Mouse (Mus musculus): Measurements from ENCODE around the gene Hyou1.
"Not testable (repeated sequence)": the region's sequence is repeated elsewhere in the genome, so short reads cannot be mapped to it uniquely, and the experiment has no call there.

Gene Hyou1

DNA sequence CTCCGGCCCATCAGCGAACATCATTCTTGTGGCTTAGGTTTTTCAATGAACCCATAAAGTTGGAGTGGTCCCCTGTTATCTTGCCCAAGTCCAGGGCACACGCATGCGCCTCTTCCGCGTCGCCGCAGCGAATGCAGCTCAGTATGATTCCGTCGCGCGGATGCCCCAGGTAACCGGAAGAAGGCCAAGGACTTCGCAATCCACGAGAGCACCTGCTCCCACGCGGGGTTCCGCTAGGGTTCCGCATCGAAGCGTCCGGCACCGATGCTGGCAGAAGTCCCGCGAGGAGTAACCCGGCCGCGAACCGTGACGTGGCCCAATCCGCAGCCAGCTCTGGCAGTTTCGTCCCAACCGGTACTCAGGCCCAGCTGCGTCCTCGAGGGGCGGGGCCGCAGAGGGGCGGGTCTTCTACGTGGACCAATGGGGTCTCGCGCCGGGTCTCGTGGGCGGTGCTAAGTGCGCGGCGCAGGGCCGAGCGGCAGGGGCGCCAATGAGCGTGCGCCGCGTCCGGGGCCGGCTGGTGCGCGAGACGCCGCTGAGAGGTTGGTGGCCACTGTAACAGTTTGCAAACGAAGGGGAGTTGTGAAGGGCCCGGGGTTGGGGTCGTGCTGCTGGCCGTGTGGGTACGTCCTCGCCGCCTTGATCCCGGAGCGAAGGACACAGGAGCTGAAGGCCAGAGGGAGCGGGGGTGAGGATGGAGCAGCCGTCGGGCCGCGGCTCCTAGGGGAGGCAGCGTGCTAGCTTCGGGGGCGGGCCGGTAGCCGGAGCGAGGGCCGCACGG, at the start of gene Hyou1:
TSS of gene Hyou1 (plus strand) at position 437 of the 781 bp plus-strand sequence.
- peak; percentile 99 for DNase-seq (ENCODE audit: low spot score)

DNA sequence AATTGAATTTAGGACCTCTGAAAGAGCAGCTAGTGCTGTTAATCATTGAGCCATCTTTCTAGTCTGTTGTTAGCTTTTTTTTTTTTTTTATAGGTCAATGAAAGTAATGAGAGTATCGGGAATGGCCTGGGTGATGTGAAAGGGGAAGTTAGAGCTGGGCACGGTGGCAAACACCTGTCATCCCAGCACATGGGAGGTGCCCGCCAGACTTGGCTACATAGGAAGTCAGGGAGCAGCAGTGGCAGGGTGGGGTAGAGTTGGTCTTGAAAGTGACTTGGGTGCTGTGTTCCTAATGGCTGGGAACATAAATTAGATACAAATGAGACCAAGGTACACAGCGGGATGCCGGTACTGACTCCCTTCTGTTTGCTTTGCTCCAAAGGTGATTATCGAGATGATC, 48.6 kb upstream of the Hyou1 start:
- DNase-seq (ENCODE audit: low spot score), result no peak

DNA sequence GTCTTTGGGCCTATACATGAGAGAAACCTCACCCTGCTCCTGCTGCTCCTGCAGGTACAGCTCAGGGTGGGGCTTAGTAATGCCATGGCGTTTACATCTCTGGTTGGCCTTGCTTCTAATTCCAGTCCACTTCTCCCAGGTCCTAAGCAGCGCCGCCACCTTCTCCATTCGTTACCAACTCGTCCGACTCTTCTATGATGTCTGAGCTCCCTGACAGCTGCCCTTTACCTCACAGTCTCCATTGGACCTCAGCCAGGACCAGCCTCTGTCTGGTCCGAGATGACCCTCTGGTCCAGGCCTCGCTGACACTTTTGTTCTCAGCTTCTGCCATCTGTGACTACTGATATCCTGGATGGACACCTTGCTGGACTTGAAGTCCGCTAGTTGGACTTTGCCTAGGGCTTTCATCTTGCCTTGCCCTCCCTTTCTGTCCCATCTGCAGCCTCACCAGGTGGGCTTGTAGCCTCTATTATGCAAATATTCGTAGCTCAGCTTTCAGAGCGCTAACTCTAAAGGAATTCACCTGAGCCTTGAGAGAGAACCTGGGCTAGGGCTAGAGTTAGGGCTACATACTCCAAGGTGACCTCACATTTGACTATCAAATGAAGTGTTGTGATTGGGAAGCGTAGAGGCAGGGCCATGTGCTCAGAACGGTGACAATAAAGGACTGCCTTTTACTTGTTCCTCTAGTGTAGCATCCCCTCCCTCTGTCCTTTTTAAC, 46.2 kb upstream of the Hyou1 start:
- DNase-seq (ENCODE audit: low spot score), result no peak

DNA sequence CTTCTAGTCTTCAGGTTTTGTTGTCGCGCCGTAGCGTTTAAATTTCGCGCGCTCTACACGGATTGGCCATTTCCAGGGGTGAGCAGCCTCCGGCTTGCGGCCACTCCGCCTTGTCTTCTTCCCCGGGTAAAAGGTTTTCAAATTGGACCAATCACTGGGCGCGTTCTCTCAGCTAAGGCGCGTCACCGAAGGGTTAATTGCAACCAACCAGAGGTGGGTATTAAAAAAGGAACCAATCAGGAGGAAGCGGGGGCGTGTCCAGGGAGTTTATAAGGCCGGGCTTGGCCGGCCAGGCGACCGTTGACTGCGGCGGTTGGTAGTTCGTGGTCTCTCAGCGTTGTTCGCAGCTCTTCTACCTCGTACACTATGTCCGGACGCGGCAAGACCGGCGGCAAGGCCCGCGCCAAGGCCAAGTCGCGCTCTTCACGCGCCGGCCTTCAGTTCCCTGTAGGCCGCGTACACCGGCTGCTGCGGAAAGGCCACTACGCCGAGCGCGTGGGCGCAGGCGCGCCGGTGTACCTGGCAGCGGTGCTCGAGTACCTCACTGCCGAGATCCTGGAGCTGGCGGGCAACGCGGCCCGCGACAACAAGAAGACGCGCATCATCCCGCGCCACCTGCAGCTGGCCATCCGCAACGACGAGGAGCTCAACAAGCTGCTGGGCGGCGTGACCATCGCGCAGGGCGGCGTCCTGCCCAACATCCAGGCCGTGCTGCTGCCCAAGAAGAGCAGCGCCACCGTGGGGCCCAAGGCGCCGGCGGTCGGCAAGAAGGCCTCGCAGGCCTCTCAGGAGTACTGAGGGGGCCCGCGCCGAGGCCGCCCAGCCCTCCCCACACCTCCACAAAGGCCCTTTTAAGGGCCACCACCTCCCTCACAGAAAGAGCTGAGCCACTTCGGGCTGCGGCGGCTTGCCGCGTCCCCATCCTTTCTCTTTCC, 44.6 kb upstream of the Hyou1 start, which contains the start of gene H2afx:
TSS of gene H2afx (plus strand) at position 299 of the 935 bp plus-strand sequence.
- DNase-seq (ENCODE audit: low spot score), result peak; percentile 100

DNA sequence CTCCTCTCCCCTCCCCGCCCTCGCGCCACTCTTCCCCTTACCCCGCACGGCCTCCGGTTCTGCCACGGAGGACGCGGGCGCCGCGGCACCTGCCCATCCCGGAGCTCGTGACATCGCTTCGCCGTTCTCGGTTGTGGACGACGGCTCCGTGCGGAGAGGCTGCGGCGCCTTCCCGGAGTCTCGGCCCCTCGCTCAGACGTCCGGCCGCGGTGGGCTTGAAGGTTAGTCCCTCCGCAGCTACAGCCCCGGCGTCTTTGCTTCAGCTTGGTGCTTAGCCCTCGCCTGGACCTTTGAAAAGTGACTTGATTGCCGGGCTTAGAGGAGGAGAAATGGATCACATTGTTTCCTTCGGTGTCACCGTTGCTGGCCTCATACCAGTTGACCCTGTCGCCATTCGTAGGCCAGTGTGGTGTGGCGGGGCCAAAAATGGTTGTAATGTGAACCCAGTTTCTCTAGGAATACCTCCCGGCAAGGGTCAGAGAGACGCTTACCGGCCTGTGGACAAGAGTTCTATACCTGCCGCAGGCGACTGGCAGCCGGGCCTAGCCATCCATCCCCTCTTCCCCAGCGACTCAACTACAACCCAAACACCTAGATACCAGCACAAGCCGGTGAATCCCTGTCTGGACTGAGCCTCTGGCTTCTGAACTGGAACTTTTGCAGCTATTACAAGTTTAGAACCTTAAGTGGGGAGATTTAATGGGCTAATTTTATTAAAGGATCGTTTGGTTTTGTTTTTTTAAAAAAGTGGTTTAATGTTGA, 43.8 kb upstream of the Hyou1 start:
- DNase-seq (ENCODE audit: low spot score), result peak; percentile 50

DNA sequence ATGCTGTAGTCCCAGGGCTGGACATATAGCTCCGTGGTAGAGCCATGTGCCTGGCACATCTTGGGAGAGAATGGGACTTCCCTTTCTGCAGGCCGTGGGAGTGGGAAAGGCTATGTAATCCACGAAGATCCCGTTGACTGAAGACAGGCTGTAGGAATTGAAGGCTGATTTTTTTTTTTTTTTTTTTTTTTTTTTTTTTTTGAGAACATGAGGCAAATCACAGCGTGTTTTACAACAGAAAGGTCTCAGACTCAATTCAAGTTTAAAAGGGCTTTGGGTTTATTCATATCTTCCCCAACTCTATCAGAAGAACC, 43.2 kb upstream of the Hyou1 start:
- no peak for DNase-seq (ENCODE audit: low spot score)

DNA sequence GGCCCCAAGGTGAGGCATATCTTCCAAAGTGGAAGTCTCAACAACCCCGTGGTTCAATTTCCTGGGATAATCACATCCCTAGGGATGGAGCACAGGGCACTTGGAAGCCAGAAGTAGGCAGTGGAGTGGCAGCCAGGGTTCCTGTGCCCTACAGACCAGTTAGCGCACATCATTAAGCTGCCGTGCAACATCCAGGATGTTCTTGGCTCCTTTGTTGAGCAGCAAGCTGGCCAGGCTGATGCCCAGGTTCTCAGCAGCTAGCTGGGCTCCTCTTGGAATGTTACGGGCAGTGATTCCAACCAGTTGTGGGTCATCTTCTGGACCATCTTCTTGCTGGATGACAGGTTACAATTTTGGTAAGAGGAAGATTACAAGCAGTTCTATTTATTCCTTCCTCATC, 42.8 kb upstream of the Hyou1 start:
- DNase-seq (ENCODE audit: low spot score), result not testable (repeated sequence)

DNA sequence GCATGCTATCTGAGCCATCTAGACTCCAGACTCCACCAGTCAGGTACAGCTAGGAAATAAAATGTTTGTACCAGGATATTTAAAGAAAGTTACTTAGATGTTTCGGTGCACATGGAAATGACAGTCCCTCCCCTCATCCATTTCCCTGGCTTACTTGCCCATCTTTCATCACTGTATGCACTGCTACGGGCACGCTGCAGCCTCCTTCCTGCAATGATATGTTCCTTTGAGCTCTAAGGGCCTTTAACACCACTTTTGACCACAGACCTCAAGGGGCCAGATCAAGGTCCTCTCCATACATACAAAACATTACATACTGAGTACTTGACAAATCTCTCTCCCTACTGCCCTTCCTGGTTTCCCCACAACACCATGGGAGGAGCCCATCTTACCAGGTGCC, 42.3 kb upstream of the Hyou1 start:
- DNase-seq (ENCODE audit: low spot score), result peak; percentile 18

DNA sequence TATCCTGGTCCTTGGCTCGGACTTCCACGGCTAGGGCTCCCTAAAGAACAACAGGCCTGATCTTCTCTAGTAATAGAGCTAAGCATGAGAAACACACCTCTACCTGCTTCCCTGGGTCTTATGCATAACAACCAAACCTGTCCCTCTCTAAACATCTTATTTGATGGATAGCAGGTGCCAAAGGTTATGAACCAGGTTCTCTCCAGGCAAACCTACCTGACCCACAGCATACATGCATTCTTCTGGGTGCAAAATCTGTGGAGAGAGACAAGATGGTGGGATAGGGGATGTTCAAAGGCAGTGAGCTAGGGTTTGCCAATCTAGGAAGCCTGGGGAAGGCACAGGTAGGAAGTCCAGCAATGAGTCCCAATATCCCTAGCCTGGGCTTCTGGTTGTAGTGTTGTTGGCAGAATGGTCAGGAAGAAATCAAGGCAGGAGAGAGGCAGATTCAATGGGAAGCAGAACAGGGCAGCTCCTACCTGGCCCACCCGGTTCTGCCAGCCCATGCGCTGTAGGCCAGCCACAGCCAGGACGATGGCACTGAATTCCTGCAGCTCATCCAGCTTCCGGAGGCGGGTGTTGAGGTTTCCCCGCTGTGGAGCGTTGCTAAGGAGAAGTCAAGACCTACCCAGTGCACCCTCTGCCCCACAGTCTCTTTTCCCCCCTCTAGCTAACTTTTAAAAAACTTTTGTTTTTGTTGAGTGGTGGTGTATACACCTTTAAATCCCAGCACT, 41.7 kb upstream of the Hyou1 start:
- no peak for DNase-seq (ENCODE audit: low spot score)

DNA sequence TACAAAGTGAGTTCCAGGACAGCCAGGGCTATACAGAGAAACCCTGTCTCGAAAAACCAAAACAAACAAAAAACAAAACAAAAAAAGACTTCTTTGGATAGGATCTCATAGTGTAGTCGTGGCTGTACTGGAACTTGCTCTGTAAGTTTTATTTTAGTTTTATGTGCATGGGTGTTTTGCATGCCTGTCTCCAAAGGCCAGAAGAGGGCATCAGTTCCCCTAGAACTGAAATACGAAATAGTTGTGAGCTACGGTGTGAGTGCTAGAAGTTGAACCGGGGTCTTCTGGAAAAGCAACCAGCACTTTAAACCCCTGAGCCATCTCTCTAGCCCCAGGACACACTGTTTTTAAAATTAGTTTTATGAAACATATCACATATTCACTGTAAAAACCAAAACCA, 40.7 kb upstream of the Hyou1 start:
- DNase-seq (ENCODE audit: low spot score), result no peak

DNA sequence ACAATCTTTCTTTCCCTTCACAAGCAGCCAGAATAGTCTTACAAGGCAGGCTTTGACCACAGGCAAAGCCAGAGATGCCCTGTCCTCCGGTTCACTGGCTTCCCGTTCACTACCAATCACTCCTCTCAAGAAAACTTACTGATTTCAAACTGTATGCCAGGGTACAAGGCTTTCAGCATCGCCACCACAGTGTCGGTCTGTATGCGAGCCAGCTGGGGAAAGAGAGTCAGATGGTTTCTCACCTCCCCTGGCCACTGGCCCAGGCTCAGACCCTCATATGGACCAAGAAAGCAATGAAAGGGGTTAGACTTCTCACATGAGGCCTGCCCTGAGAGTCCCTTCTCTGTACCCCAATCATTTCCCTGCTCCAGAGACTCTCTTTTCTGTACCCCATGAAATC, 37.8 kb upstream of the Hyou1 start:
- no peak for DNase-seq (ENCODE audit: low spot score)

DNA sequence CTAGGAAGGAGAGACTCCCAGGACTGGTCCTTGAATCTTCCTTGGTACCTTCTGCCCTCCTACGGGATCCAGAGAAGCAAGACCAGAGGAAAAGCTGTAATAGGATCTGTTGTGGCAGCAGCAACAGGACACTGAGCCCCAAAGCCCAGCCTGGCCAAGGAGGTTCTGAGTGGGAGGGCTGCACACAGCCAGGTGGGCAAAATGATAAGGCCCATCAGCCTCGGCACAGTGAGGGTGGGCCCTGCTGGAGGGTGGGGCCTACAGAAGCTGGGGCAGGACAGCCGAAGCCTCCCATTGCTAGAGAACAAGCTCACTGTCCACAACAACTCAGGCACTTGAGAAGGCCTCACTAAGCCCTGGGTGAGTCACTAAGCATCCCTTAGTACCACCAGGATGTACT, 37.1 kb upstream of the Hyou1 start:
- DNase-seq (ENCODE audit: low spot score), result peak; percentile 41

DNA sequence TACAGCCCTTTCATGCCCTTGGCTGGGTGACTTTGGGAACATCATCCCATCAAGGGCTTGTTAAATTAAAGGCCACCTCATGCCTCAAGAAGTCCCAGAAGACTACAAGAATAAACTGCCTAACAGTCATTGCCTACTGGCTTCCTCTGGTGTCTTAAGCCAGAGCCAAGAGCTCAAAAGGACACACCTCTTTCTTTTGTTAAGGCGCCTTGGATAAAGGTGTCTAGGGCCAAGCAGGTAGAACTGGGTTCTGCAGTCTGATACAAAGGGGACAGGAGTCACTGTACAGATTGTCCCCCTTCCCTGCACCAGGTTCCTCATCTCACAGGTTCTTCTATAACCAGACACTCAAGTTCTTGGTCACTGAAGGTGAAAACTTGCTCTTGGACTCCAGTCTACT, 36.7 kb upstream of the Hyou1 start:
- DNase-seq (ENCODE audit: low spot score), result no peak

DNA sequence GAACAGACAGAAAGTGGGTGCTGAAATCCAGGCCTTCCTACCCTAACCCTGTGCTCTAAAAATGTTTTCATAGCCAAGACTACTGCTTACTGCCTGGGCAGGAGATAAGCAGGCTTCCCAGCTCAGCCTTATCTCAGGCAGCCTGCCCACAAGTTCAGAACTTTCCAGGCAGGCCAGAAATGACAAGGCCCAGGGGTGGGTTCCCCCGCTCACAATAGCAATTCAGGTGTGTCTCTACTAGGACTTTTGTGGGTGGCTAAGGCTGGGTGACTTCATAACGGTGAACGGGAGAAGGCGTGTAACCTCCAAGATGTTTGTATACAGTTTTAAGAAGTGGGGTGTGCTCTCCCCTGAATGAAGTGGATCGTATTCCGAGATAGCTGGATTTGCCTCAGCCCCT, 36.0 kb upstream of the Hyou1 start:
- DNase-seq (ENCODE audit: low spot score), result no peak

DNA sequence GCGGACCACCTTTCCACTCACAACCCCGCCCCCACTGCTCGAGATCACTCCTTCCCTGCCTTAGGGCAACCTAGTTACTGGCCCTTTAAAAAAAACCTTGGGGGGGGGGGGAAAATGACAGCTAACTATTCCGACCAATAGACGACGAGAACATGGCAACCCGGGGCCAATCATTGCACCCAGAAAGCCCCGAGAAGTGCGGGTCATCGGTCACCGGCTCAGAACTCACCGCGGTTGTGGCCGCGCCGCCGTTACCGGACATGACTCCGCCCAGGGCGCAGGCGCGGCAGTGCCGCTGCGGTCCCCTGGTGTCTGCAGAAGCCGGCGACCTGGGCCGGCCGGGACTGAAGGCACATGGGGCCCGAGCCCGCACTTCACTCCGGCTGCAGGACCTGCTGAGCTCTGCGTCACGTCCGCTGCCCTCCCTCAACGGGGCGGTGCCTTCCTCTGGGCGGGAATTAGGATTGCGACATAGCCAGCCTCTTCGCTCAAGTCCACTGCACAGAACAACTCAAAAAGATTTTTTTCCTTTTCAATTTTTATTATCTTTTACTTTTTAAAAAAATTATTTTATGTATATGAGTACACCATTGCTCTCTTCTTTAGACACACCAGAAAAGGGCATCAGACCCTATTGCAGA, 35.4 kb upstream of the Hyou1 start, which contains the start of gene Hmbs:
TSS of gene Hmbs (minus strand) at position 448 of the 641 bp plus-strand sequence.
- peak; percentile 98 for DNase-seq (ENCODE audit: low spot score)

DNA sequence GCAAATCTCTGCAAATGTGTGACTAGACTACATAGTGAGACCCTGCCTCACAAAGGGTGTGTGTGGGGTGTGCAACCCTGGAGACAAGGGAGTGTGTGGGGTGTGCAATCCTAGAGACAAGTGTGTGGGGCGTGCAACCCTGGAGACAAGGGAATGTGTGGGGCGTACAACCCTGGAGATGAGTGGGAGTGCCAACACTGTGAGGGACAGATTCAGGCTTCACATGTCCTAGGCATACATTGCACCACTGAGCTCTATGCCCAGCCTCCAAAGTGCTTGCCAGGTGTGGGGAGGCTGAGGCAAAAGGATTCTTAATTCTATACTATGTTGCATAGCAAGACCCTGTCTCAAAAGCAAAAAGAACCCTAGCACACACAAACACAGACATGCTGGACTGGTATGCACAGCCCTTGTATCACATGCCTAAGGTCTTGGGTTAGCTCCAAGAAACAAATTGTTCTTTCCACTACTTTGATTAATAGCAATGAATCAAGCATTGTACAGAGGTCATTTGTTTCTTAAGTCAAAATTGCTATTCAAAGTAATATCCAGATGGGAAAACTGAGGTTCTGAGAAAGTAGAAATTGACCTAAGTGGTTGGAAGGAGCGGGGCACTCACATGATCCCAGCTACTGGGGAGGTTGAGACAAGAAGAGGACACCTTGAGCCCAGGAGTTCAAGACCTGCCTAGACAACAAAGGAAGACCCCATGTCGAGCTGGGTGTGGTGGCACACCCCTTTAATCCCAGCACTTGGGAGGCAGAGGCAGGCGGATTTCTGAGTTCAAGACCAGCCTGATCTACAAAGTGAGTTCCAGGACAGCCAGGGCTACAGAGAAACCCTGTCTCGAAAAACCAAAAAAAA, 33.5 kb upstream of the Hyou1 start:
- no peak for DNase-seq (ENCODE audit: low spot score)

DNA sequence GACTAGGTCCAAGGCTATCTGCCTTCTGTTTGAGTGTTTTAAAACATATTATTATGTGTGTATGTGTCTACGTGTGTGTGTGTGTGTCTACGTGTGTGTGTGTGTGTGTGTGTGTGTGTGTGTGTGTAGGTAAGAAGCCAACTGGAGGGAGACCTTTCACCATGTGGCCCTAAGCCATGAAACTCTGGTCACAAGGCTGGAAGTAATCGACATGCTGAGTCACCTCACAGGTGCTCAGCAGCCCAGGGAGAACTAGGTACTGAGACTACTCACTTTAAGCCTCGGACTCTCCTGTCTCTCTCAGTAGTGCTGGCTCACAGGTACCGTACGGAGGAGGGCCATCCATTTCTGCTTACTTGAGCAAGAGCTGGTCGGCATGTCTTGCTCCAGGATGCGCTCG, 32.1 kb upstream of the Hyou1 start:
- peak; percentile 51 for DNase-seq (ENCODE audit: low spot score)

DNA sequence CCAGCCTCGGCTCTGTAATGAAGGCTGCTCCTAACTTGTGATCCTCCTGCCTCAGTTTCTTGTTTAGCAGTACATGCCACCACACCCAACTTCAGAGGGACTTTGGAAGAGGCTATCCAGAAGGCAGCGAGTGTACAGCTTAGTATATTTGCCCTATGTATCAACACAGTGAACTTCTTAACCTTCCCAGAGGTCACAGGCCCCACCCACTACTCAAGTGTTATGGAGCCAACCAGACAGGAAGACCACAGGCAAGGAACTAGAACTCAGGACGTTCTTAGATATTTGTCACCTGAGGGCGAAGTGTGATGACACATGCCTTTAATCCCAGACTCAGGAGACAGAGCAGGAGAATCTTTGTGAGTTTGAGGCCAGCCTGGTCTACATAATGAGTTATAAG, 31.7 kb upstream of the Hyou1 start:
- no peak for DNase-seq (ENCODE audit: low spot score)

DNA sequence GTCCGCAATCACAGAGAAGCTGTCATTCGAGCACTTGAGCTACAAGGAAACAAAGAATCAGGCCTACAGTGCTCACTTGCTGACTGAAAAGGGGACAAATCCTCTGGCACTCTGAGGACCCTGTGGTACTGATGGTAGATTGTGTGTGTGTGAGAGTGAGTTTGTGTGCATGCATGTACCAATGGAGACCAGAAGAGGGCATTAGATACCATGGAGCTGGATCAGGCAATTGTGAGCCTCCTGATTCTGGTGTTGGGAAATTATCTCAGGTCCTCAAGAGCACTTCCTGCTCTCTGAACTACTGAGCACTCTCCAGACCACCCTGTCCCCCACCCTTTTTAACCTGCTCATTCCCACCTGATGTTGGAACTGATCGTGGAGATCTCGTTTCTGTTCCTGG, 30.7 kb upstream of the Hyou1 start:
- no peak for DNase-seq (ENCODE audit: low spot score)

DNA sequence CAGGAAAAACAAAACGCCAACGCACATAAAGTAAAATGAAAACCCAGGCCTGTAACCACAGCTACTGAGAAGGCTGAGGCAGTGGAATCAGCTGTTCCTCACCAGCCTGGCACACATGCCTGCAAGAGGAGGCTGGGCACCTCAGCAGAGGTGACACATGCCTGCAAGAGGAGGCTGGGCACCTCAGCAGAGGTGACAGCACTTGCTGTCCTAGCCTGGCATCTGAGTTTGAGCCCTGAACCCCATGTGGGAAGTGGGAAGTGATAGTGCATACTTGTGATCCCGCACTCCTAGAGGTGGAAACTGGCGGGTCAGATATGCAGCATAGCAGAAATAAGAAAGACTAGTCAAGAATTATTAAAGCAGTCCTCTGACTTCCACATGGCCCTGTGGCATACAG, 27.9 kb upstream of the Hyou1 start:
- DNase-seq (ENCODE audit: low spot score), result no peak
